Mouse (Mus musculus) liver, postnatal 0 days (tissue): ENCODE data around the gene Gm10447. TPM values are rescaled to one million over a fixed set of nuclear protein-coding genes. Genes with fewer than 3 reads are reported as not detected.

ENCODE experiments used
- ATAC-seq: fragments of 200-750 bp; cut with Nextera tagmentation; 2 replicates; pipeline ENCODE4 v1.8.0; 2017; ENCODE audit warnings: mild to moderate bottlenecking, moderate library complexity
- DNase-seq: peaks from one replicate; pipeline ENCODE4 v3.0.0-alpha.2; 2016
- H3K27ac ChIP-seq: fragments of 300-500 bp; sonication (generic); 2 replicates; pipeline ENCODE4 v1.5.1; 2014; ENCODE audit warnings: antibody characterized with exemption, moderate library complexity, mild to moderate bottlenecking, low read depth
- H3K27me3 ChIP-seq: fragments of 300-500 bp; sonication (generic); 2 replicates; pipeline ENCODE4 v1.6.1; 2014; ENCODE audit warnings: low read length, control low read depth, mixed read lengths; ENCODE audit not compliant: insufficient read depth
- H3K36me3 ChIP-seq: fragments of 300-500 bp; sonication (generic); replicated peaks from 2 replicates; pipeline ENCODE4 v1.6.1; 2014; ENCODE audit warnings: mild to moderate bottlenecking, control low read depth, low read length, moderate library complexity, mixed read lengths; ENCODE audit not compliant: insufficient read depth
- H3K4me1 ChIP-seq: fragments of 300-500 bp; sonication (generic); 2 replicates; pipeline ENCODE4 v1.6.1; 2014; ENCODE audit warnings: antibody characterized with exemption, mild to moderate bottlenecking, control low read depth; ENCODE audit not compliant: insufficient read depth
- H3K4me2 ChIP-seq: fragments of 300-500 bp; sonication (generic); 2 replicates; pipeline ENCODE4 v1.6.1; 2014; ENCODE audit warnings: low read depth, mild to moderate bottlenecking, low read length, moderate library complexity, mixed read lengths
- H3K4me3 ChIP-seq: fragments of 300-500 bp; sonication (generic); 2 replicates; pipeline ENCODE4 v1.5.1; 2014; ENCODE audit warnings: low read depth, low read length
- H3K9ac ChIP-seq: fragments of 300-500 bp; sonication (generic); replicated peaks from 2 replicates; pipeline ENCODE4 v1.6.1; 2014; ENCODE audit warnings: mild to moderate bottlenecking, moderate library complexity
- H3K9me3 ChIP-seq: fragments of 300-500 bp; sonication (generic); 2 replicates; pipeline ENCODE4 v1.6.1; 2016; ENCODE audit warnings: mild to moderate bottlenecking, control low read depth, low read length, mixed read lengths
- CTCF ChIP-seq: sonication (generic); IDR thresholded peaks from 2 replicates; pipeline ENCODE4 v1.5.1; 2016; ENCODE audit warnings: antibody characterized with exemption, low read depth
- EP300 ChIP-seq: IDR thresholded peaks from 2 replicates; pipeline ENCODE4 v1.6.1; 2016; ENCODE audit warnings: antibody characterized with exemption, low read depth, mild to moderate bottlenecking
- WGBS: fragments of 180-500 bp; shearing (Covaris S2); extraction: QIAGEN DNeasy Blood & Tissue Kit; methylation state at CpG from one replicate; pipeline ENCODE4 v1.1.7; 2014; ENCODE audit not compliant: insufficient replicate concordance; 5-methylcytosine and 5-hydroxymethylcytosine counted together
- polyA plus RNA-seq: library from polyadenylated mRNA; unstranded; fragments of >200 nt; fragmentation: Nextera tagmentation; extraction: Ambion mirVana; gene quantifications from 2 replicates; pipeline ENCODE4 v1.2.1, GENCODE M21; 2015

Gene Gm10447
- polyA plus RNA-seq, 1 experiment from 2014 or later = 0.25 TPM

GRCm38 (mm10) chr11:53436338-53436737 lies 20.6 kb downstream of the Gm10447 start:
- Histone ChIP-seq H3K4me3 (no peak overlapping the region), H3K9ac (no peak overlapping the region), H3K27me3 (no peaks in the 10 kb centered on the region), H3K9me3 (no peaks in the 10 kb centered on the region), H3K4me1 (peaks cover 20% of the 10 kb centered on the region), H3K36me3 (no peaks in the 10 kb centered on the region), H3K4me2 (no peak overlapping the region), H3K27ac (no peak overlapping the region)
- no peak for DNase-seq
- 65% methylated on average over 6 of the region's 6 CpGs for WGBS
- no peak for TF ChIP-seq EP300
- TF ChIP-seq CTCF = no peak
- no peak for ATAC-seq

- no peak overlapping the region for H3K4me3 ChIP-seq
- ATAC-seq = no peak
- 60% methylated on average over 8 of the region's 8 CpGs for WGBS
Measured at GRCm38 (mm10) chr11:53435504-53435903, 21.4 kb downstream of the Gm10447 start.

GRCm38 (mm10) chr11:53433057-53433456 lies 23.9 kb downstream of the Gm10447 start:
- WGBS = 31% methylated on average over 6 of the region's 6 CpGs
- Histone ChIP-seq H3K27ac (no peak overlapping the region), H3K27me3 (no peaks in the 10 kb centered on the region), H3K9me3 (no peaks in the 10 kb centered on the region), H3K9ac (no peak overlapping the region), H3K36me3 (peaks cover 8% of the 10 kb centered on the region), H3K4me2 (no peak overlapping the region), H3K4me1 (peaks cover 33% of the 10 kb centered on the region), H3K4me3 (no peak overlapping the region)
- DNase-seq (no peak), ATAC-seq (no peak)
- no peak for TF ChIP-seq CTCF
- peak; percentile 61; the same call in 1 of the 2 replicates for TF ChIP-seq EP300

More at GRCm38 (mm10) chr11:53435504-53435903, 21.4 kb downstream of the Gm10447 start:
- Histone ChIP-seq H3K4me1 (peaks cover 22% of the 10 kb centered on the region), H3K9ac (no peak overlapping the region), H3K36me3 (no peaks in the 10 kb centered on the region), H3K9me3 (no peaks in the 10 kb centered on the region), H3K27me3 (no peaks in the 10 kb centered on the region), H3K4me2 (no peak overlapping the region), H3K27ac (no peak overlapping the region)
- DNase-seq = no peak
- TF ChIP-seq EP300 = no peak
- no peak for TF ChIP-seq CTCF

- H3K36me3 ChIP-seq = peaks cover 9% of the 10 kb centered on the region
- peak overlapping the region; percentile 49 for H3K9ac ChIP-seq
- peak overlapping the region; percentile 76 for H3K4me2 ChIP-seq
- DNase-seq = no peak
- H3K4me1 ChIP-seq = peaks cover 33% of the 10 kb centered on the region
- no peaks in the 10 kb centered on the region for H3K27me3 ChIP-seq
- peak overlapping the region; percentile 98 for H3K27ac ChIP-seq
- TF ChIP-seq EP300 (peak; percentile 66), CTCF (no peak)
- peak; percentile 4 for ATAC-seq
- peak overlapping the region; percentile 92 for H3K4me3 ChIP-seq
- WGBS = 13% methylated on average over 9 of the region's 9 CpGs
- no peaks in the 10 kb centered on the region for H3K9me3 ChIP-seq
Measured at GRCm38 (mm10) chr11:53431347-53432056, 25.4 kb downstream of the Gm10447 start.

- under 1% methylated on average over 44 of the region's 44 CpGs for WGBS
- H3K4me2 ChIP-seq = peak within 1 kb of the TSS; percentile 76
- peak; percentile 89 for ATAC-seq
- peak within 1 kb of the TSS; percentile 98 for H3K27ac ChIP-seq
- TF ChIP-seq CTCF (no peak; the same call in 1 of the 2 replicates), EP300 (peak; percentile 83)
- peak within 1 kb of the TSS; percentile 92 for H3K9ac ChIP-seq
- peak within 1 kb of the TSS; percentile 92 for H3K4me3 ChIP-seq
- no peaks in the 10 kb centered on the region for H3K27me3 ChIP-seq
- H3K36me3 ChIP-seq = peaks cover 9% of the 10 kb centered on the region
- no peaks in the 10 kb centered on the region for H3K9me3 ChIP-seq
- DNase-seq = peak; percentile 99
- H3K4me1 ChIP-seq = peaks cover 35% of the 10 kb centered on the region
Measured at GRCm38 (mm10) chr11:53430670-53431346, 26.1 kb downstream of the Gm10447 start, which contains the start of the genes Uqcrq and Gdf9. Gene Uqcrq, minus strand, starts transcription at chr11:53430831. Gene Gdf9, plus strand, starts transcription at chr11:53431023.

GRCm38 (mm10) chr11:53430300-53430669 lies 26.6 kb downstream of the Gm10447 start:
- under 1% methylated on average over 34 of the region's 34 CpGs for WGBS
- peak overlapping the region; percentile 92 for H3K4me3 ChIP-seq
- H3K9me3 ChIP-seq = no peaks in the 10 kb centered on the region
- H3K4me1 ChIP-seq = peaks cover 36% of the 10 kb centered on the region
- H3K27ac ChIP-seq = peak overlapping the region; percentile 98
- peaks cover 9% of the 10 kb centered on the region for H3K36me3 ChIP-seq
- TF ChIP-seq EP300 = no peak
- 0 out of 2 replicates have a peak, but pooled peaks have one; percentile 3 for TF ChIP-seq CTCF
- DNase-seq (no peak), ATAC-seq (peak; percentile 54)
- H3K9ac ChIP-seq = peak overlapping the region; percentile 92
- H3K4me2 ChIP-seq = peak overlapping the region; percentile 76
- no peaks in the 10 kb centered on the region for H3K27me3 ChIP-seq
